Mouse (Mus musculus): Measurements from ENCODE around the gene Sufu. TPM values are rescaled to one million over a fixed set of nuclear protein-coding genes. Genes with fewer than 3 reads are reported as not detected.

Gene Sufu
- total and polyA plus RNA-seq, 3 experiments: 11.4 to 42.5 TPM; not detected in 1

DNA sequence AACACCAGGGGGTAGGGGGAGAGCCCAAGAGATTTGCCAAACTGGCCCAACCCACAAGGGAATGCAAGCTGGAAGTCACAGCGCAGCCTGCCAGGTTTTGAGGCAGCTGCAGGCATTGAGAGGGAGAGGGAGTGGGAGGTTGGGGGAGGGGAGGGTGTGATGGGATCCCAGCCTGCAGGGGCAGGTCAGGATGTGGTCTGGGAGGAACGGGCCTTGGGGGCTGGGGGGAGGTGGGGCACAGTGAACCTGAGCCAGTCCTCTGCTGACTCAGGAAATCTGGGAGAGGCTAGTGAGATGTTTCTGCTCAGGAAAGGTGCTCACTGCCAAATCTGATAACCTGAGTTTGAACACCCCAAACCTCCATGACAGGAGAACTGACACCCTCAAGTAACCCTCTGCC, 93.9 kb downstream of the Sufu start:
- DNase-seq (ENCODE audit: low read depth, low spot score): peak; percentile 44
- Histone ChIP-seq H3K27ac (ENCODE audit: control insufficient read depth, low read depth, low read length) (no peak overlapping the region), H3K4me1 (ENCODE audit: control insufficient read depth in 1 of 2, insufficient read depth in 2 of 2, low read length in 2 of 2) (peaks cover 0 to 12% of the 10 kb centered on the region in 2 experiments; a peak in 3 of 4 replicates)

DNA sequence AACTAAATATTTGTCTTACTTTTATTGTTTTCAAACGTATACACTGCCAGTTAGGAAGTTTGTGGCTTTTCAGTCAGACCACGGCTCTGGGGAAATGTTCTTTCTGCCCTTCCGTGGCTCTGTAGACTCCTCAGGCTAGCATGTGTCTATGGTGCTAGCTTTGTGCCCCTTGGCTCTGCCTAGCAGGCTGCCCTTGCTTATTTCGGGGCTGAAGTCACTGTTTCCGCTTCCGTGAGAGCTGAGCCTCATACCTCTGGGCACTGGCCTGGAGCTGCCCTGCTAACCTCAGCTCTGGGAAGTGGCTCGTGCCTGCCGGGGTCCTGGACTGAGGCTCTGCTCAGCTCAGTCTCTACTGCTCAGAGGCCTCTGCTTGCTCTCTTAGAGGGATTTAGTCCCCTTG, 98.4 kb downstream of the Sufu start:
- no peak overlapping the region for H3K9ac ChIP-seq (ENCODE audit: control insufficient read depth, low read depth, low read length, poor library complexity, severe bottlenecking)
- peaks cover 0 to 9% of the 10 kb centered on the region in 2 experiments; a peak in 3 of 4 replicates for H3K4me1 ChIP-seq (ENCODE audit: control insufficient read depth in 1 of 2, insufficient read depth in 2 of 2, low read length in 2 of 2)
- TF ChIP-seq EP300 (IDR thresholded peaks at IDR 0.05; ENCODE audit: low read depth in 1 of 2, low read length in 2 of 2) (no peak), MAFK (IDR thresholded peaks at IDR 0.05; ENCODE audit: borderline replicate concordance, low read depth, low read length) (no peak), SIN3A (IDR thresholded peaks at IDR 0.05; ENCODE audit: low read length) (no peak), RCOR1 (IDR thresholded peaks at IDR 0.05; ENCODE audit: low read depth, low read length) (no peak), CTCF (IDR thresholded peaks at IDR 0.05 in 2 of 3, conservative IDR thresholded peaks at IDR 0.05 in 1 of 3; ENCODE audit: control insufficient read depth in 1 of 3, insufficient read depth in 1 of 3, low read depth in 2 of 3, low read length in 3 of 3, poor library complexity in 1 of 3, severe bottlenecking in 1 of 3) (no peak), NRF1 (IDR thresholded peaks at IDR 0.05; ENCODE audit: insufficient read depth, low read depth, low read length, poor library complexity, severe bottlenecking) (no peak), ELF1 (IDR thresholded peaks at IDR 0.05; ENCODE audit: low read depth, low read length) (no peak), CHD2 (IDR thresholded peaks at IDR 0.05; ENCODE audit: low read length) (no peak), KAT2A (conservative IDR thresholded peaks at IDR 0.05; ENCODE audit: low read depth, low read length) (no peak), RAD21 (IDR thresholded peaks at IDR 0.05; ENCODE audit: low read depth, low read length) (no peak), MEF2A (IDR thresholded peaks at IDR 0.05; ENCODE audit: extremely low read depth, insufficient replicate concordance, low read depth, low read length, poor library complexity, severe bottlenecking) (no peak), UBTF (IDR thresholded peaks at IDR 0.05; ENCODE audit: borderline replicate concordance, insufficient read depth, low read depth, low read length) (no peak), MAZ (IDR thresholded peaks at IDR 0.05; ENCODE audit: low read depth, low read length) (no peak), ZNF384 (IDR thresholded peaks at IDR 0.05; ENCODE audit: low read depth, low read length) (no peak)
- peaks cover 1% of the 10 kb centered on the region; the same call in 1 of the 2 replicates for H3K79me2 ChIP-seq (ENCODE audit: control insufficient read depth, insufficient read depth, low read length, poor library complexity)
- H3K36me3 ChIP-seq (ENCODE audit: control insufficient read depth in 1 of 2, insufficient read depth in 2 of 2, low read length in 2 of 2): peaks cover 0 to under 1% of the 10 kb centered on the region in 2 experiments; a peak in 2 of 4 replicates
- DNase-seq (ENCODE audit: low read depth, low spot score): no peak
- H3K4me3 ChIP-seq (ENCODE audit: control insufficient read depth in 1 of 2, insufficient read depth in 1 of 2, low read depth in 2 of 2, low read length in 2 of 2): no peak overlapping the region
- H3K27ac ChIP-seq (ENCODE audit: control insufficient read depth, low read depth, low read length): no peak overlapping the region
- H3K27me3 ChIP-seq (ENCODE audit: control insufficient read depth in 1 of 2, insufficient read depth in 2 of 2, low read length in 2 of 2): no peaks in the 10 kb centered on the region
- no peaks in the 10 kb centered on the region for H3K9me3 ChIP-seq (replicated peaks; ENCODE audit: insufficient read depth, low read length)

More for the DNA sequence above, 93.9 kb downstream of the Sufu start:
- Histone ChIP-seq H3K9ac (ENCODE audit: control insufficient read depth, low read depth, low read length, poor library complexity, severe bottlenecking) (no peak overlapping the region), H3K27me3 (ENCODE audit: control insufficient read depth in 1 of 2, insufficient read depth in 2 of 2, low read length in 2 of 2) (no peaks in the 10 kb centered on the region), H3K79me2 (ENCODE audit: control insufficient read depth, insufficient read depth, low read length, poor library complexity) (no peaks in the 10 kb centered on the region), H3K9me3 (replicated peaks; ENCODE audit: insufficient read depth, low read length) (no peaks in the 10 kb centered on the region), H3K4me3 (ENCODE audit: control insufficient read depth in 1 of 2, insufficient read depth in 1 of 2, low read depth in 2 of 2, low read length in 2 of 2) (no peak overlapping the region), H3K36me3 (ENCODE audit: control insufficient read depth in 1 of 2, insufficient read depth in 2 of 2, low read length in 2 of 2) (peaks cover 0 to 4% of the 10 kb centered on the region in 2 experiments; a peak in 2 of 4 replicates)
- peak; percentile 57; the same call in 1 of the 2 replicates for TF ChIP-seq MAFK (IDR thresholded peaks at IDR 0.05; ENCODE audit: borderline replicate concordance, low read depth, low read length)
- no peak for TF ChIP-seq E2F4 (IDR thresholded peaks at IDR 0.05; ENCODE audit: borderline replicate concordance, low read depth, low read length)
- peak; percentile 39; the same call in 1 of the 2 replicates for TF ChIP-seq ETS1 (IDR thresholded peaks at IDR 0.05; ENCODE audit: low read depth, low read length)
- 0 out of 4 replicates have a peak, but pooled peaks of 1 of the 2 experiments have one; percentile 14 for TF ChIP-seq POLR2A (IDR thresholded peaks at IDR 0.05; ENCODE audit: control insufficient read depth in 1 of 2, insufficient read depth in 1 of 2, low read depth in 1 of 2, low read length in 2 of 2, poor library complexity in 1 of 2)
- TF ChIP-seq GATA1 (IDR thresholded peaks at IDR 0.05; ENCODE audit: low read depth, low read length): peak; percentile 64
